Mouse (Mus musculus) cerebellum, adult 2 months (tissue): ENCODE measurements around the gene Akap8. TPM values are rescaled to one million over a fixed set of nuclear protein-coding genes. Genes with fewer than 3 reads are reported as not detected.
A peak's percentile ranks its signal among the peaks of the same experiment; 100 is the strongest.

Experiments used
- DNase-seq, 2 experiments: peaks; one replicate each; pipeline ENCODE4 v3.0.0; 2021
- H3K27ac ChIP-seq: fragments of 200-500 bp; 2 replicates; pipeline ENCODE4 v1.5.1; 2012; ENCODE audit warnings: low read length, control low read depth, inconsistent platforms; ENCODE audit not compliant: insufficient read depth
- H3K27me3 ChIP-seq: fragments of 200-500 bp; 2 replicates; pipeline ENCODE4 v1.6.1; 2012; ENCODE audit warnings: inconsistent platforms, mild to moderate bottlenecking, low read length, moderate library complexity; ENCODE audit not compliant: control insufficient read depth, insufficient read depth
- H3K4me1 ChIP-seq: fragments of 200-500 bp; 2 replicates; pipeline ENCODE4 v1.6.1; 2011; ENCODE audit warnings: low read length; ENCODE audit not compliant: control insufficient read depth, insufficient read depth
- H3K4me3 ChIP-seq: fragments of 200-500 bp; replicated peaks from 2 replicates; pipeline ENCODE3; 2011; ENCODE audit warnings: mild to moderate bottlenecking, low read depth, low read length, control low read depth; ENCODE audit not compliant: insufficient read depth
- CTCF ChIP-seq: fragments of 200-500 bp; IDR thresholded peaks from 2 replicates; pipeline ENCODE4 v1.5.1; 2011; ENCODE audit warnings: low read depth, mild to moderate bottlenecking, control low read depth, low read length, moderate library complexity, borderline replicate concordance; ENCODE audit not compliant: insufficient read depth
- POLR2A ChIP-seq: fragments of 200-500 bp; IDR thresholded peaks from 2 replicates; pipeline ENCODE4 v1.6.1; 2011; ENCODE audit warnings: low read length, control low read depth, borderline replicate concordance; ENCODE audit not compliant: insufficient read depth
- WGBS: fragments of 180-500 bp; shearing (Covaris S2); methylation state at CpG from one replicate; pipeline ENCODE4 v1.1.7; 2018; 5-methylcytosine and 5-hydroxymethylcytosine counted together
- polyA plus RNA-seq: library from polyadenylated mRNA; depleted of rRNA; stranded (reverse); fragments of >200 nt; gene quantifications from 2 replicates; pipeline ENCODE4 v1.2.3, GENCODE M21; 2012

Gene Akap8
- polyA plus RNA-seq, 1 experiment = 117 TPM

DNA sequence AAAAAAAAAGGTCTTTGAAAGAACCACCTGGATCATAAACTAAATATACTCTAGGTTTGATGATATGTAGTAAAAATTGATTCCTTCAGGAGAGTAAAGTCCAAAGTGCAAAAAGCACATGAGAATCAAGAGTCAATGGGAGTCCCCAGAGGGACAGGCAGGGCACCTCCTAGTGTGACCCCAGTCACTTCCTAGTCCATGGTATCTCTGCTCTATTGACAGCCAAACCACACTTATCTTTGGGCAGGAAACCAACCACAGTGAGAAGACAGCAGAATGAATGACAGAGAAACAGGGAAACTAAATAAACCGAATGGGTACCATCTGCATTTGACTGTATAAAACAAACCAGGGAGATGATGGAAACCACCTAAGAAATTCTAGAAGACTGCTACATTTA is 19.1 kb upstream of the Akap8 start:
- H3K4me3 ChIP-seq = no peak overlapping the region
- TF ChIP-seq POLR2A = no peak
- no peak for TF ChIP-seq CTCF
- no peak for DNase-seq
- peaks cover 1% of the 10 kb centered on the region for H3K4me1 ChIP-seq
- H3K27ac ChIP-seq = no peak overlapping the region
- no peaks in the 10 kb centered on the region for H3K27me3 ChIP-seq
- 78% methylated on average over 1 of the region's 1 CpGs for WGBS

DNA sequence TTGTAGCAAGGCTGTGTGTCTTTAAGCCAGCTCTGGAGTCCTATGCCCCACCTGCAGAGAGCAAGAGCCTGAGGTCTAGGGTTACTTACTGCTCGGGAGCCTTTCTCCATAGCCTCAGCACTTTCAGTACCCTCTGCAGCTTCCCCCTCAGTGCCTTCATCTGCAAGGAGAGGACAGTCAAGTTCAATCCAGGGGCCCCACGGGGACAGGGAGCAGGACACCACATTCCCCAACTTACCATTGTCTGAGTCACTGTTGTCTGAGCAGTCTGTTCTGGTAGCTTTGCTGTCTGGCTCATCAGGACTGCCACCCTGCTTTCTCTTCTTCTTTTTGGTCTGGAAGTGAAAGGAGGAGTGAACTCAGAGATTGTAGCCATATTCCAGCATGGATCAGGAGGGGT is 14.8 kb upstream of the Akap8 start:
- H3K27me3 ChIP-seq = no peaks in the 10 kb centered on the region
- 83% methylated on average over 2 of the region's 2 CpGs for whole genome bisulfite sequencing
- no peak overlapping the region for H3K4me3 ChIP-seq
- H3K4me1 ChIP-seq = no peaks in the 10 kb centered on the region
- TF ChIP-seq CTCF (no peak), POLR2A (no peak)
- no peak for DNase-seq
- H3K27ac ChIP-seq = no peak overlapping the region

DNA sequence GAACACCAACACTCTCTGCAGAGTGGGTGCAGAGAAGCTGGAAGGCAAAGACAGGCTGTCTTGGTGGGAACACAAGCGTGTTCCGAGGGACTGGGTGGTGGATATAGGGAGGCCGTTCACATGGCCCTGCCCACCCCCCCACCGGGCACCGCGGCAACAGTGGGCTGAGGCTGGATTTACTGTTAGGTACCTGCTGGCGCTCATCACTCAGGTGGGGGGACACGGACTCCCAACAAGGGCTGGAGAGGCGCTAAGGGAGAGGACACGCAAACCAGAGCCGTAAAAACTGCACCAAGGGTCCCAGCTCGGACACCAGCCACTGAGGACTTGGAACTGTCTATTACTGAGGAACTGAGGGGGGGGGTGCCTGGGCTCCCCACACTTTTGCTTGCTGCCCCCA is 13.9 kb upstream of the Akap8 start:
- DNase-seq = no peak
- no peak overlapping the region for H3K27ac ChIP-seq
- 94% methylated on average over 12 of the region's 12 CpGs for WGBS
- no peak overlapping the region for H3K4me3 ChIP-seq
- no peaks in the 10 kb centered on the region for H3K27me3 ChIP-seq
- no peaks in the 10 kb centered on the region for H3K4me1 ChIP-seq
- TF ChIP-seq CTCF (no peak), POLR2A (no peak)

DNA sequence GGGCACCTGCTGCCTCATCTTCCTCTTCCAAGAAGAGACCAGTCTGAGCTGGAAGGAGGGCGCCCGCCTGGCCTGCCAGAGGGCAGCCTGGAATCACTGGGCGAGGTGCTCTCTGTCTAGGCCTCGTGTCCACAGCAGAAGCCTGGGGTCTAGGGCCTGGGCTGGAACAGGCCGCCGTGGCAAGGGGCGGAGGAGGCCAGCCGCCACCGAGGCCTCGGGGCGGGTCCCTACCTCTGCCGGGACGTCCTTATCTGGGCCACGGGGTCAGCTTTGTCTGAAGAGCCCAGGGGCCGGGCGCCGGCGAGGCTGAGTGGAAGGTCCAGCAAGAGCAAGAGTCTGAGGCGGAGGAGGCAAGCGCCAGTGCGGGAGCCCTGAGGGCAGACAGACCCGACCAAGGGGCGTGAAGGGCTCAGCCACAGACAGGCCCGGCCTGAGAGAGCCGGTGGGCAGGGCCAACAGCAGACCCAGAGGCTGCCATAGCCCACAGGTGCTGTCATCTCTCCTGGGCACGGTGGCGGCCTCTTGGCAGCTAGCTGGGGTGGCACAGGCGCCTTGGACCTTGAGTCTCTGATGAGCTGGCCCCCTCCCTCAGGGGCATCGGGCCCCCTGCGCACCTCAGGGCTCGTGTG is 12.8 kb upstream of the Akap8 start:
- 87% methylated on average over 31 of the region's 31 CpGs for WGBS
- TF ChIP-seq POLR2A (no peak), CTCF (no peak)
- Histone ChIP-seq H3K27me3 (no peaks in the 10 kb centered on the region), H3K27ac (no peak overlapping the region), H3K4me3 (no peak overlapping the region), H3K4me1 (no peaks in the 10 kb centered on the region)
- DNase-seq = no peak

DNA sequence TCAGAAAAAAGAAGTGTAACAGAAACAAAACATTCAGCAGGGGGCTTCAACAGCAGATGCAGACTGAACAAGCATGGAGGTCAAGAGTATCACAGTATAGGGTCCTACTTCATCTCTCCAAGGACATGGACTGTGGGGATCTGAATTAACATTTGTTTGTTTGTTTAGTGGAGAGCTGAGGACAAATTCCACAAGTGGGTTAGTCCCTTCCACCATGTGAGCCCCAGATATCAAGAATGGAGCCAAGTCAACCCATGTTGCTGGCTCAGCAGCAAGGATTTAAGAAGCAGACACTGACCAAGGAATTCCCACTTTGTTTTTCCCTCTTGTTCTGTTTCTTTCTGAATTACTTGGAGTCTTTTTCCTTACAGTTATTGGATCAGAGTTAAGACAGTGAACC is 6.5 kb upstream of the Akap8 start:
- Histone ChIP-seq H3K27me3 (no peaks in the 10 kb centered on the region), H3K4me1 (no peaks in the 10 kb centered on the region), H3K27ac (no peak overlapping the region), H3K4me3 (no peak overlapping the region)
- no peak for DNase-seq
- TF ChIP-seq CTCF (no peak), POLR2A (no peak)

DNA sequence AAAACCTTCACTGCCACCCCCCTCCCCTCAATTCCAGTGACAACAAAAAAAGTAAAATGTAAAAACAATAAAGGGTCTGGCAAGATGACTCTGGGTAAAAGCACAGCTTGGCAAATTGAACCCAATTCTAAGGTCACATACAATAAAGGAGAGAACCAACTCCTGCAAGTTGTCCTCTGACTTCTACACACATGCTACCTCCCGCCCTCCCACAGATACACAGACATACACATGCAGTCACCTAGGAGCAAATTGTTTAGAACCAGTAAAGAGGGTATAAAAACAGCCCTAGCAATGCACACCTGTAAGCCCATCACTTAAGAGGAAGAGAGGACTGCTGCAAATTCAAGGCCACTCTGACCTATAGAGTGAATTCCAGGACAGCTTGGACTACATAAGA is 1.8 kb upstream of the Akap8 start:
- TF ChIP-seq POLR2A (no peak), CTCF (no peak)
- Histone ChIP-seq H3K4me1 (peaks cover 3% of the 10 kb centered on the region; the same call in 1 of the 2 replicates), H3K27ac (no peak overlapping the region), H3K27me3 (no peaks in the 10 kb centered on the region), H3K4me3 (no peak overlapping the region)
- WGBS = 89% methylated on average over 1 of the region's 1 CpGs
- no peak for DNase-seq

DNA sequence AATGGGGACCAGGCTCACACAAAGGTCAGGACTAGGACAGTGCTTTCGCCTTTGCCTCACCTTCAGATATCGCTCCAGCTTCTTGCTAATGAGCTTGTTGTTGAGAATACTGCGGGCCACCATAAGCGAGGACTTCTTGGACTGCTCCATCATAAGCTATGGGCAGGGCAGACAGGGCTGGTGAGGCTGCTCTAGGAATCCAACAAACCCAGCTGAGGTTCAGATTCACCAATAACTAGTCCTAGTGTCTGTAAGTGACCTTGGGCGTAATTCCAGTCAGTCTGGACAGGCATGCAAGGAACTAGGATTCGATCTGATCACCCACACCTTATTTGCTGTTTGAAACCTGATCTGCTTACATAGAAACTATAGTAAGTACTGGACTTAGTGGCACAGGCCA is 798 bp upstream of the Akap8 start:
- 0 out of 2 replicates have a peak overlapping the region, but pooled peaks have one; percentile 33 for H3K27ac ChIP-seq
- no peak for DNase-seq
- 19% methylated on average over 6 of the region's 6 CpGs for WGBS

DNA sequence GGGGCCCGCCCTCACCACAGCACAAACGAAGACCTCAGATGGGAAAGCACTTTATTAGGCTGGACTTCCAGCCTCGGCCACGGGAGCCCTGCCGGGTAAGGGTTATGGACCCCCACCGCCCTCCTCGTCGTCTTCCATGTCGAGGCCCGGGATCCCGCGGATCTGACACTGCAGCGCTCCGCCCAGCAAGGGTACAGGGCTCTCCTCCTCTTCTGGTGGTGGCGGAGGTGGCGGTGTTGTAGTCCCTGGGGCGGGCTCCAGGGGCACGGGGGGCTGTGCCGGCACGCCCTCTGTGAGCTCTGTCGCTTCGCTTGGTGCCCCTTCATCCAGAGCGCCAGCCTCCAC is 324 bp upstream of the Akap8 start:
- WGBS = under 1% methylated on average over 23 of the region's 23 CpGs
- Histone ChIP-seq H3K27me3 (no peaks in the 10 kb centered on the region), H3K27ac (0 out of 2 replicates have a peak overlapping the region, but pooled peaks have one; percentile 33), H3K4me1 (peaks cover 3% of the 10 kb centered on the region; the same call in 1 of the 2 replicates), H3K4me3 (peak overlapping the region; percentile 71)
- DNase-seq = no peak
- TF ChIP-seq POLR2A (peak; percentile 30; the same call in 1 of the 2 replicates), CTCF (no peak)

More for the DNA sequence above, 798 bp upstream of the Akap8 start:
- H3K4me1 ChIP-seq = peaks cover 3% of the 10 kb centered on the region; the same call in 1 of the 2 replicates
- no peaks in the 10 kb centered on the region for H3K27me3 ChIP-seq
- H3K4me3 ChIP-seq = peak overlapping the region; percentile 71
- TF ChIP-seq CTCF (no peak), POLR2A (no peak)

DNA sequence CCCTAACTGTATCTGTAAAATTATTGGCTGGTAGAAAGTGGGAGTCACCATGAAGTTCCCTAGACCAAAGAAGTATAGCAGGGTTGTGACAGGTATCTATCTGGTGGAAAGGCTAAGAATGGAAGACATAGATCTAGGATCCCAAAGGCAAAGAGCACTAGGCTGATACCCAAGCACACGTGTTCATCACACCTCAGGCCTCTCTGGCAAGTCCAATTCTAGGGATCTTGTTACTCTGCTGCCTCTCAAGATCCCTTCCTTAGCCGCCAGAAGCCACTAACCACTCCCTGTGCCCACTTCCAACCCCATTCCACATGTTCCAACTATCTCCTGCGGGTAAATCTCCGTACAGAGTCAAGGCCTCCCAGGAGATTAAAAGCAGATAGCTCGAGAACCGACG is 1.1 kb downstream of the Akap8 start:
- DNase-seq = no peak
- no peak for TF ChIP-seq CTCF
- TF ChIP-seq POLR2A = no peak
- Histone ChIP-seq H3K4me3 (peak overlapping the region; percentile 87), H3K4me1 (peaks cover 3% of the 10 kb centered on the region; the same call in 1 of the 2 replicates), H3K27ac (peak overlapping the region; percentile 57), H3K27me3 (no peaks in the 10 kb centered on the region)
- under 1% methylated on average over 7 of the region's 7 CpGs for WGBS
